Mouse (Mus musculus) c-Kit-positive CD71-positive TER-119-negative erythroid progenitor cells, embryonic 14.5 days (primary cell): ENCODE measurements around the gene 1700057G04Rik.

Experiments used
- DNase-seq: peaks from one replicate; pipeline ENCODE4 v3.0.0-alpha.2; 2013; ENCODE audit warnings: low read depth

1700057G04Rik gene

GRCm38 (mm10) chr9:92385831-92386230 is 76.7 kb downstream of the 1700057G04Rik start:
- no peak for DNase-seq

DNA sequence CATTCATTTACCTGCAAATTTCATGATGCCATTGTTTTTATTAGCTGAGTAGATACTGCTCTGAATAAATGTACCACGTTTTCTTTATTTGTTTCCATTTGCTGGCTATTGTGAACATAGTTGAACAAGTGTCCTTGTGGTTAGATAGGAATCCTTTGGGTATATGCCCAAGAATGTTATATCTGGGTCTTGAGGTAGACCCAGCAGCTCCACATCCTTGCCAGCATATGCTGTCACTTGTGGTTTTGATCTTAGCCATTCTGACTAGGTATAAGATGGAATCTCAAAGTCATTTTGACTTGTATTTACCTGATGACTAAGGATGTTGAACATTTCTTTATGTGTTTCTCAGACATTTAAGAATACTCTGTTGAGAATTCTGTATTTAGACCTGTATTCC is 77.7 kb downstream of the 1700057G04Rik start:
- no peak for DNase-seq

DNA sequence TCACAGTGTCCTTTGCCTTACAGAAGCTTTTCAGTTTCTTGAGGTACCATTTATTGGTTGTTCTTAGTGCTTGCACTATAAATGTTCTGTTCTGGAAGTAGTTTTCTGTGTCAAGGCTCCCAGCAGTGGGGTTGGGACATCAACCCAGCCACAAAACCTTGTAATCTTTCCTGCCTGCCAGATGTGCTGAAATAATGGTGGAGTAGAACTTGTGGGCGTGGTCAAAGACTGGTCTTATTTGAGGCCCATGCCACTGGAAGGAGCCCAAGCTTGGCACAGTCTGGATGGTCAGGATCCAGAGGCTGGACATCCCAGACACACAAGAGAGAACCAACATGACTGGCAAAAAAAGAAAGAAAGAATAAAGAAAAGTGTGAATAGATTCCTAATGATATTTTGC is 78.2 kb downstream of the 1700057G04Rik start:
- no peak for DNase-seq

GRCm38 (mm10) chr9:92402628-92403027 is 93.5 kb downstream of the 1700057G04Rik start:
- no peak for DNase-seq
